Mouse (Mus musculus) megakaryocyte, embryonic 14.5 days (primary cell): ENCODE data around the gene Tigit.

Source experiments
- FLI1 ChIP-seq: IDR thresholded peaks from 2 replicates; pipeline ENCODE4 v1.6.1; 2012; ENCODE audit warnings: low read length, inconsistent platforms, mixed read lengths
- GATA1 ChIP-seq: IDR thresholded peaks from 3 replicates; pipeline ENCODE4 v1.6.1; 2012; ENCODE audit warnings: mixed read lengths, low read length, inconsistent platforms, borderline replicate concordance

GRCm38 (mm10) chr16:43607086-43607485, 56.9 kb downstream of the Tigit start:
- TF ChIP-seq GATA1 = no peak
- TF ChIP-seq FLI1 = no peak
